Mouse (Mus musculus): ENCODE data around the gene Grb2.

Grb2 gene

DNA sequence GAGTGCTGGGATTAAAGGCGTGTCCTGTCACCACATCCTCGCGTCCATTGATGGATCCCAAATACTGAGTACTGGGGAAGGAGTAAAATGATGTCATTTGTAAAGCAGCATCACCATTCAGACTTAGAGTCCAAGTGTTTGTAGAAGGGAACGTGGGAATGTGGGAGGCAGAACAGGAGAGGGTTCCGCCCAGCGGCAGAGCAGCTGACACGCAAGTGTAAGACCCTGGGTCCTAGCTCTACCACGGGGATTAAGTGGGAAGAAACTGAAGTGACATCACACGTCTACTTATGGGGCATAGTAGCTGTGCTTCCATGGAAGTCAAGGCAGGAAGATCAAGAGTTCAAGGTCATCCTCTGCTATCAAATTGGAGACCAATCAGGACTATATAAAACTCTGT lies 2.7 kb upstream of the Grb2 start:
- no peak for DNase-seq

DNA sequence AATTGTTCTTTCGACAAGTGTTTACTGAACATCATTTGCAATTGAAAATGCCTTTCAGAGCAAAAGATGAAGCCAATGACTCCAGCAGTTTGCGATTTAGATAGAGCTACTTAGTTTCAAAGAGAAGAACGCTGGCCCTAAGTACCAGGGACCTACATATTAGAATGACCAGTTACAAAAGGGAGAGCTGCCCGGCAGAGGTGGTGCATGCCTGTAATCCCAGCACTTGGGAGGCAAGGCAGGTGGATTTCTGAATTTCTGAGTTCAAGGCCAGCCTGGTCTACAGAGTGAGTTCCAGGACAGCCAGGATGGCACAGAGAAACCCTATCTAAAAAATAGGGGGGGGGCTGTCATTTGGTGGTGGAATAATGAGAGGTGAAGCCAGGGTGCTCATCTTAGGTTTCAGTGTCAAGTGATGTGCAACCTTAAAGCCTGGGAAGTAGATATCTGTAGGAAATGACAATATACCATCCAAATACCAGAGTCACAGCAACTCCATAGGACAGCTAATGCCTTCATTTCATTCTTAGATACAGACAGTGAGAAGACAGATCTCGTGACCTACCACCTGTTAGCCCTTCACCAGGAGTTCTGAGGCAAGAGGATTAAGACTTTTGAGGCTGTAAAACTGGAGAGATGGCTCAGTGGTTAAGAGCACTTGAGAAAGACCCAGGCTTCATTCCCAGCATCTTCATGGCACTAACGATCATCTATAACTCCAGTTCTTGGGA lies 1.6 kb upstream of the Grb2 start:
- no peak for DNase-seq

DNA sequence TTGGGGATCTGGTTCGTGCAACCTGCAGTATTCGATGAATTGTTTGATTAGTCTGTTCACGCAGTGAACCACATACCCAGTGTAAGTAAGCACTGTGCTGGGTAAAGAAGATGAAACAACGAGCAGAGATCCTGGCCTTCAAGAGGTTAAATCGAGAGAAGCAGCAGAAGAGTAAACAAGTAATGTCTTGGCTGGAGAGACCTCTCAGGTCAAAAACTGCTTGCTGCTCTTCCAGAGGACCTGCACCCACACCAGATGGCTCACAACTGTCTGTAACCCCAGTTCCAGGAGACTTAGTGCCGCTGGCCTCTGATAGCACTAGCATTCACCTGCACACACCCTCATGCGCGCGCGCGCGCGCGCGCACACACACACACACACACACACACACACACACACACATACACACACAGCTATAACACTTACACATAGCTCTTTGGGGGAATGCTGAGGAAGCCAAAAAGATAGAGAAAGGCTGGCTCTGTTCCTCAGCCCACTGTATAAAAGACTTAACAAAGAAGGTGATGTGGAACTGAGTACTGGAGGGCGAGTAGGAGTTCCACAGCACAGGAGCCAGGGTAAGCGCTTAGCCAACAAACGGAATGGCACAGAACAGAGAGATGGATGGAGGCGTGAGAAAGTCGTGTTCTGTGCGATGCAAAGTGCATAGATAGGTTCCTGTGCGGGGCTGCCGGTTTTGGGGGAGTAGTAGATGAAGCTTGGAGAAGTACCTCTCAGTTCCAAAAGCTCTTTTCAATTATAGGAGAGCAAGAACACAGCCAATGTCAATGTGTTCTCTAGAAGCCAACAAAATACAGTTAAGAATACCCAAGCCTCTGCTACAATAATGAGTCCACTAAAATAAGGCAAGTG lies 795 bp upstream of the Grb2 start:
- DNase-seq = peak; percentile 42

DNA sequence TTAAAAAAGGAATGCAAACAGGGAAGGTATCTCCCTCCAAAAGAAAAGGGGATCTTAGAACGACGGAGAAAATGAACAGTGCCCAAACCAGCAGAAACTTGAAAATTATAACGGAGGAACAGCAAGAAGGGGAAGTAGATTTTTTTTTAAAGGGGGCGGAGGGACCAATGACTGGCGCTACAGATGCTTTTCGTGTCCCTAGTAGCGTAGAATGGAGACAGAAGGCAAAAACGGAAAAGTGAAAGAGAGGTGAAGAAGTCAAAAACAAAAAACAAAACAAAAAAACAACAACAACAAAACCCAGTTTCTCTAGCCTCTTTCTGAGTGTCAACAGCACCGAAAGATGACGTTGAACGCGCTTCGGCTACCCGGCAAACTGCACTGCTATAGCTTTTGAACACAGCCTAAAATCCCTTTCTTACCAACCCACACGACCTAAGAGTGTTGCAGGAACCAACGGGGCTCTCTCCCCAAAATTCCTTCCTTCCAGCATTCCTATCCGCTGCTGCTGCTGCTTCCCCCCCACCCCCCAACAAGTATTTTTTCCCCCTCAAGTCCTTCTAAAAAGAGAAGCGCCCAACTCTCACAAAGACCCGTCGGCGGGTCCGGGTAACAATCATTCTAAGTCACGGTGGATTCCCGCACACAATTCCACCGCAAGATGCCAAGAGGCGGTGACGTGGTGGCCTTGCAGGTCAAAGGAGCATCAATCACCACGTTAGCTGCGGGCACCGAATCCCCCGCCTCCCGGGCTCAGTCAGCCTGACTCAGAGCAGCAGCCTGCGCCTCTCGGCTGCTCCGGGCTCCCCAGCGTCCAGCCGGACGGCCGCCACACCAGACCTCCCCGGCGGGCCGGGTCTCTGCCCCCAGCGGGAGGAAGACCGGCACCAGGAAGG lies 836 bp downstream of the Grb2 start:
- DNase-seq = peak; percentile 63

DNA sequence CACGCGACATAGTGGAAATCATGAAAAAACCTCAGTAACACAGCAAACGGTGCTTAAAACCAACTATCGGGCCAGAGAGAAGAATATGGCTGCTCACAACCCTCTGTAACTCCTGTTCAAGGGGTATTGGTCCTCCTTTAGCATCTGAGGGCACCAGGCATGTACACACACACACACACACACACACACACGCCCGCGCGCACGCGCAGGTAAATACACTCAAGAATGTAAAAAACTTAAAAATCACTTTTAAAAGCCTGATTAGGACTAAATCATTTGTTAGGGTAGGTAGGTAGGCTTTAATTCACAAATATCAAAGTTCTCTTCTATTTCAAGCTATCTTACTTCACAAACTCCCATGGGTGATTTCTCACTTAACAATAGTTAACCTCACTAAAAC lies 1.8 kb downstream of the Grb2 start:
- DNase-seq = no peak

DNA sequence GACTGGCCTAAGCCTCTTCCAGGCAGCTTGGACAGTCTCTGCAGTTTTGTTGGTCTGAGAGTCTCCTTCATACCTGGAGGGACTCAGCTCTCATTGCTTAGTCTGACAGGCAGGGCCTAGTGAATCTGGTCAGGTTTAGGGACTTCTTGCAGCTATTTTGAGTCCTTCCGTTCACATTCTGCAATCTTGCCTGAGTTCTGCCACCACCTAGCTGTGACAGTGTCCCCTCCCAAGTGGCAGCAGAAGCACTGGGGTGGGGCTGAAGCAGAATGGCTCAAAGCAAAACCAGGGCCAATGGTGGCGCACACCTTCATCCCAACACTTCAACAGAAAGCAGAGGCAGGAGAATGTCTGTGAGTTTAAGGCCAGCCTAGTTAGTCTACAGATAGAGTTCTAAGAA lies 2.8 kb downstream of the Grb2 start:
- DNase-seq = no peak

DNA sequence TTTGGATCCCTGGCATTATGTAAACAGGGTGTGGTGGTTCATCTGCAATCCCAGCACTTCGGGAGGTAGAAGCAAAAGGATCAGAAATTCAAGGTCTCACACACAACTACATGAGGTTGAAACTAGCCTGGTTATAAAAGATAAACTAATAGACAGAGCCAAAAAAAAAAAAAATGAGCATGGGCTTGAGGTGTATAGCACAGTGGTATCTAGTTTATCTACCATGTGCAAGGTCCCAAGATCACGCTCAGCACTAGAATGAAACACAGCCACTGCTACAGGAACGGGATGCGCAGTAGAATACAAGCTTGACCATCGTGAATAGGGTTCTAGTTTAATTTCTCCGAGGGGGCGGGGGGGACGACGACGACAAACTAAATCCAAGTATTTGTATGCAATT lies 3.7 kb downstream of the Grb2 start:
- no peak for DNase-seq

DNA sequence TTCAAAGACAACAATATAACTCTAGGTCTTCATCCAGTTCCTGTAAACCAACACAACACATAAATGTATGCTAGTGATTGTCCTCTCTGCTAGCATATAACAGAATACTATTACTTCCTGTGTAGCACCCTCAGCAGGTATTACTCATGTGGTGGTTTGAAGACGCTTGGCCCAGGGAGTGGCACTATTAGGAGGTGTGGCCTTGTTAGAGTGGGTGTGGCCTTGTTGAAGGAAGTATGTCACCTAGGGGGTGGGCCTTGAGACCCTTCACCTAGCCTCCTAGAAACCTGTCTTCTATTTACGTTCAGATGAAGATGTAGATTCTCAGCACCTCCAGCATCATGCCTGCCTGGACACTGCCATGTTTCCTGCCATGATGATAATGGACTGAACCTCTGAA lies 4.9 kb downstream of the Grb2 start:
- DNase-seq = no peak

DNA sequence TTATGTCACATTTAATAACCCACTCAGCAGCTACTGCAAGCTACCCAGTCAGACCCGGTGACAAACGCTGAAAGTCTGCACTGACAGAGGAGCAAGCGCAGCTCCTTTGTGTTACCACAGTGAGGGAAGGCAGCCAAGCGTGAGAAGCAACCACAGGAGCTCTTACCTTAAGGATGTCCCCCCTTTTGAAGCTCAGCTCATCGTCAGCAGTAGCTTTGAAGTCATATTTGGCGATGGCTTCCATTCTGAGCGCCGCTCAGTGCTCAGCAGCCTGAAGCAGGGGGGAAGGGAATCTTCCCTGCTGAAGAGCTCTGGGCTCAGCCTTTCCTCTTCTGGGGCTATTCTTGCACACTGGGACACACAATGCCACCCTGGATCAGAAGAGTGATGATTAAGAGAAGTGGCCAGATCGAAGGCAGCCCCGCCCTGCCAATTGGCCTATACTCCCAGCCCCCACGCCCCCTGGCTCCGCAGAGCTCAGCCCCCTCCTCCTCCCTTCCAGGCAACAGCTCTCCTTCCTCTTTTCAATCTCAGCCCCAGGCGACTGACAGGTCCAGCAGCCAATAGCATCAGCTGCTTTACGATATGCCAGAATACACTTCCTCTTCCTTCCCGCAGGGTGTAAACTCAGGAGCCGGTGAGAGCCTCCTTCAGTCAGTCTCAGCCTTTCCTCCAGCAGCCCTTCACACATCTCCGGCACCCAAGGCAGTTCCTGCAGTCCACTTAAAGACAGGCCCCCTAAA lies 9.2 kb downstream of the Grb2 start:
- peak; percentile 96 for DNase-seq

DNA sequence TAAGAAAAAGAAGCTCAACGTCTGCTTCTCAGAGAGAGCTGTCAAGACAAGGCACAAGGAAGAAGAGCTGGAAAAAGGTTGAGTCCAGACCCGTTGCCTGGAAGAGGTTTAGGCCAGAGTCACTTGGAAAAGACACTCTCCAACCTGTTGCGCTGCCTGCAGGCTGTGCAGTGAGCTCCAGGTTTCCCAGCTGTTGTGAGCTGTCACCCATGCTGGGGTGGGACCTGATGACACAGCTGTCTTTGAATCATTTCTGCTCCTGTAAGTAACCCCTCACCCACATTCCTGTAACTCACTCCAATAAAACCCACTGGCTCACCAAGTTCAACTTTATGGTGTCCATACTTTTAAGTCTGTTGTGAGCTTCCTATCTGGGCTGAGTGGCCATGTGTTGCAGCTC lies 10.7 kb downstream of the Grb2 start:
- DNase-seq = no peak

DNA sequence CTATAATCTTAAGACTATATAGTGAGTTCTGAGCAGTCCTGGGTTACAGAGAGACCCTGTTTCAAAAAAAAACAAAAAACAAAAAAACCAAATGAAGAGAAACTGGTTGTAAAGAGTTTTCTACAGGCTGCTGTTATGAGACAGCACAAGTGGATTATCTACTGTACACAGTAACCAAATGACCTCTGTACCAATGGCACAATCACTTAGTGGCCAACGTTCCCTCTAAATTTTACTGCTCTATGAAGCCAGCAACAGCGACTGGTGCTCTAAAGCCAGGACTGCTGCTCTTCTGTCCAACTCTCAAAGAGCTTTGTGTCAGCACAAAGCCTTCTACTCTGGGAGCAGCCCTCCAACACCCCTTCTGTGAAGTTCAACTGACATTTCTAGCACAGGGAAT lies 11.3 kb downstream of the Grb2 start:
- DNase-seq = no peak

DNA sequence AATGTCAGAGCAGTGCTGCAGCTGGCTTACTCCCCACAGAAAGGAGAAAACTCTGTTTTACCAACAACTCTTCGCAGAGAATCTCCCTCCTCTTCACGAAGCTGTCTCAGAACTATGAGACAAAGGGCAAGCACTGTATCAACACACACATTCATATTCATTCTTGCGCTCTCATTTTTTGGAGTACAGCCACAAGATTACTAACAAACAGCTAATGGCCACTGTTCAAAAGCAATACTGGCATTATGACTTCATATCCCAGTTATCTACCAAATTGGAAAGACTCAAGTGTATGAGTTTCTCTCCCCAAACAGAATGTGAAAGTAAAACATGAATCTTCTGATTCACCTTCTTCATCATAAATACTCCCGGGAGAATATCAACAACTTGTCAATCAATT lies 11.9 kb downstream of the Grb2 start:
- DNase-seq = peak; percentile 39

DNA sequence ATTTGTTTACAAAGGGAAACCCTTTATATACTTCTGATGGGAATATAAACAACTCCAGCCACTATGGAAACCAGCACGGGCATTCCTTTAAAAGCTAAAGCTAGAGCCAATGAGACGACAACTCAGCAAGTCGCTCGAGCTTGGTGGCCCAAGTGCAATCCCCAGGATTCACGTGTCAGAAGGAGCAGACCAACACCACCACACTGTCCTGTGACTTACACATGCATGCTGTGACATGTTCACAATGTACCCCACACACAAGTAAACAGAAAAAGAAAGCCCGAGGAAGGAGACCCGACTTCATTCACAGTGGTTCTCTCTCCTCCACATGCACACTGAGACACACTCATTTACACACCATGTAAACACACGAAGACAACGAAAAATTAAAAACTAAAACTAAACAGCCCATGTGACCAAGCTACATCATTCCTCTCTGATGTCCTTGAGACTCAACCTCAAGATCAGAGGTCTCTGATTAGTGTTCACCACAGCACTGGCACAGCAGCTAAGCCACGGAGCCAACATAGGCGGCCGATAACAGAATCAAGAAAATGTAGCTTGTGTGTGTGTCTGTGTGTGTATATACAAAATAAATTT lies 14.3 kb downstream of the Grb2 start:
- no peak for DNase-seq

DNA sequence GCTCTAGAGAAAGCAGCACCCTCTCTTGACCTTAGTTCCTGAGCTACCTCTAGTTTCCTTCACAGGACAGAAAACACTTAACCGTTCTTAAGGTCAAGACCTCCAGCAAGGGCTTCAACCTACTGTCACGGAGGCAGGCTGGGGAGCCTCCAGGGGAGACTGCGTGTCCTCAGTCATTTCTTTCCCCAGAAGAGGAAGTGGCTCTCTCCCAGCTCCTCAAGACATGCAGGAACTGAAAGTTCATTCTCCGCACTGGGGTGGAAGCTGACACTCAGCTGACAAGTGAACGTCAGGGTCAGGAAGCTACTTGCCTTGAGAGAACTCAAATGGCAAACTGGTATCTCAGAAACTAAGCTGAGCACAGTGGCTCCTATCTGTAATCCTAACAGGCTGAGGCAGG lies 15.6 kb downstream of the Grb2 start:
- DNase-seq = peak; percentile 46

DNA sequence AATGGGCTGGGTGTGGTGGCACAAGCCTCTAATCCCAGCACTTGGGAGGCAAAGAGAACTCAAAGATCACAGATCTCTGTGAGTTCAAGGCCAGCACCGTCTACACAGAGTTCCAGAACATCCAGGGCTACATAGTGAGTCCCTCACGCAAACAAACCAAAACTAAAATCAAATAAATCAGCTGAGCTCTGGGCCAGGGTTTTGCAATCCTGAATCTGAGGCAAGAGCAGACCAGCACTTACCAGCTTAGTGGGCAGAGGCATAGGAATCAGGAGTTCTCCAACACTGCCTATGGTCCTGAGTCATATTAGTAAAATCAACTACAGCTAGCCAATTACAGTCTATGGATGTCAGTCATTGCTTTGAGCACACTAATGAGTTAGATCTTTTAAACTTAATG lies 16.4 kb downstream of the Grb2 start:
- peak; percentile 23 for DNase-seq

DNA sequence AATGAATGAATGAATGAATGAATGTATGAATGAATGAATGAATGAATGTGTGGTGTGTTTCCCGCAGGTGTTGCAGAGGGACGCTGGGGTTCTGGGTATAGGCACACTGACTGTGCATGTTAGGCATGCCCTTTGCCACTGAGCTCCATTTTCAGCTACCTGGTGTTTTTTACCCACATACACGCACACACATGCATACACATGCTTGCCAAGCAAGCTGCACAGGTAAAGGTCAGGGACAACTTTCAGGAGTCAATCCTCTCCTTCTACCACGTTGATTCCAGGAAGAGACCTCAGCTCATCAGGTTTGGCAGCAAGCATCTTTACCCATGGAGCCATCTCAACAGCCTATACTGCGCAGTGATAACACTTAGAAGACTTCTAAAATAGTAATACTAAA lies 16.9 kb downstream of the Grb2 start:
- no peak for DNase-seq

DNA sequence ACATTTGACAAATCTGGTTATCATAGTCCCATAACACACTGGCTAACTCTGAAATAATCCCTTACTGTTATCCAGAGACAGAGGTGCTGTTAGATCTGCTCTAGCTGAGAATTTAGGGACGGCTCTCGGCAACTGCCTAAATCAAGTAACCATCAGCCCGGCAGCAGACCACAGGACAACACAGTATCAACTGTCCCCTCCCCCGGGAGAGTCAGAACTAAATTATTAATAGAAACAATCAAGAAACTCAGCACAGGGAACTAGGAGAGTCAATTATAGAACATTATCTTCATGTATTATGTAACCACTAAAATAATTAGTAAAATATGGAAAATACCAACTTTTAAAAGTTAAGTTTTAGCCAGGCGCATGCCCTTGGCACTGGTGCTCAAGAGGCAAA lies 17.4 kb downstream of the Grb2 start:
- no peak for DNase-seq

DNA sequence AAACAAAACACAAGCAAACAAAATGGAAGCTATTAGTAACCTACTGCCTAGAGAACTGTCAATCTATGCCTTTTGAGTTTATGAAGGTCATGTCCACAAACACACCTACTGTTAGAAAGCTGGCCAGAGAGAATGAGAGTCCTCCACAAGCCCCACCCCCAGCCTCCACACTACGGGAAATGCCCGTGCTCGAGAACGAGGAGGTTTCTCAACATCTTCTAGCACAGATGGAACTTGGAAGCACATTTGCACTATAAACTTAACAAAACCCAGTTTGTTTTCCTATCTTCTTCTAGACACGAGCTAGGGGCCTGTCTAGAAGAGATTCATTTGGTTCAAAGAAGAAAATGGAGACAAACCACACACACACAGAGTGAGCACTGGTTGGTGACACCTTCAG lies 18.0 kb downstream of the Grb2 start:
- DNase-seq = peak; percentile 58

DNA sequence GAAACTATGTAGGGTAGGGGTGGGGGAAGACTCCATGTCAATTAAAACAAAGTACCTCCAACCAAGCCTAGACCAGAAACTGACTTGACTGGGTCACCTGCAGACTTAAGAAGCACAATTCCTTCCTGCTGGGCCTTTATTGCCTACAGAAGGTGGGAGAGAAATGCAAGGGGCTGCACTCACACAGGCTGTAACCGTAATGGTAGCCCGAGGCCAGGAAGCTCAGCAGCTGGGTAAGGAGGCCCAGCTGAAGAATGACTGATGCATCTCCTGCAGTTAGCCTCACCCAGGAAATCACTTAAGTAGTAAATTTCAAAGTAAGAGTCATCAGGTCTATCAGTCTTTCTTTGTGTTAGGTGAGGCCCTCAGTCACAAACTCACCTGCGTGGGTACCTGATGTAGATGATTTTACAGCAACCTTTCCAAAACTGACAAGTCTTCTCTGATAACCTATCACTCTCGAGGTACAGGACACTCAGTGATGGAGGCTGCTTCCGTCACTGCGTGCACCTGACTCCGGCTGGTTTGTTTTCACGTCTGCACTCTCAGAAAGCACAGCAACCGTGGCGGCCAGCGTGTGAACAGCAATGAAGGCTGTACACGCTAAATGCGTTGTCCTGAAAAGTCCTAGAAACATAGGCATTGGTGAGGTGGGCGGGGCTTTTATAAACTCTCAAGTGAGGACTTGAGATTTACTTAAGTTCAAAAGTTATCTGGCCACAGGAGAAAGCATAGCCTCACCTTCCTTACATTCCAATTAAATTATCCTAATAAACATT lies 19.1 kb downstream of the Grb2 start:
- no peak for DNase-seq

DNA sequence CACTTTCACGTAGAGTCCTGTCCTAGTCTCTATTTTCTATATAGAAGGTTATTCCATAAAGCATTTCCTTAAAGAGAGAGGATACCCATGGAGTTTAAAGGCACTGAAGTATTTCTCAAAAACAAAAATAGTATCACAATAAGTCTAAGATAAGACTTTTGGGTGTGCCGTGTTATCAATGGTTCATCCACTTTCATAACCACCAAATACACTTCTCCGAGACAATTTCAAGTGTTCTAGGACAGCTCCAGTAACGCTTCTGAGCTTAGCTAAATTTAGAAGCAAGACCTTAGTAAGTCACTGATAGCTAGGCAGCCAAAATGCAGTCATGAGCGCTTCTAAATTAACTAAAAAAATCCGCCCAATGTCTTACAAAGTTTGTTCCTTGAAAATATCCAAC lies 22.0 kb downstream of the Grb2 start:
- DNase-seq = no peak

DNA sequence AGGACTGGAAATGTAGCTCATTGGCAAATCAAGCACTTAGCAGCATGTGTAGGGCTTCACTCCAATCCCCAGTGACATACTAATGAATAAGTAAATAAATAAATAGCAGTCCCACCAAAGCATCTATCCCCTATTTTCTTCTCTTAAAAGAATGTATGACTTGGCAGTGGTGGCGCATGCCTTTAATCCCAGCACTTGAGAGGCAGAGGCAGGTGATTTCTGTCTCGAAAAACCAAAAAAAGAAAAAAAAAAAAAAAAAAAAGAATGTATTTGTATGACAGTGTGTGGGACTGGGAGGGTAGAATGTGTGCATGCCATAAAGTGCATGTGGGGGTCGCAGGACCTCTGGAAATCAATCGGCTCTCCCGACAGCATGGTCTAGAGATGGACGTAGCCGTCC lies 22.4 kb downstream of the Grb2 start:
- DNase-seq = no peak

DNA sequence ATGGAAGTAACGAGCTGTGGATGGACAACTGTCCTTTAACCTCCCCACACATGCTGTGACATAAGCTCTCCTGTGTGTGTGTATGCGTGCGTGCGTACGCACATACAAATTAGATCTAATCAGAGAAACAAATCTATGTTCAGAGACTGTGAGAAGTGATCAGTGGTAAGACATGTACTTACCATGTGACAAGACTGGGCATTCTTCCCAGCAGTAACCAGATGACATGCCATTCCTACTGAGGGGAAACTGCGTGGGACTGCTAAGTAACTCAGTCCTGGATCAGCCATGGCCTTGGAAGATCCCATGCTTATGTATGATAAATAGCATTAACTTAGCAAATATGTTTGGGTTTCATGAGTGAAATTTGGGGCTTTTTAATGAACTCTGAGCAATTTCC lies 23.5 kb downstream of the Grb2 start:
- DNase-seq = peak; percentile 27
